Mouse (Mus musculus) induced T-regulatory cell, adult 2 months (primary cell): ENCODE results near the gene Tmem125.
A peak's percentile ranks its signal among the peaks of the same experiment; 100 is the strongest.
"Not testable (repeated sequence)": the region's sequence is repeated elsewhere in the genome, so short reads cannot be mapped to it uniquely, and the experiment has no call there.

ENCODE experiments used
- DNase-seq: peaks from one replicate; pipeline ENCODE4 v3.0.0-alpha.2; 2012; ENCODE audit warnings: low read depth

Gene Tmem125

DNA sequence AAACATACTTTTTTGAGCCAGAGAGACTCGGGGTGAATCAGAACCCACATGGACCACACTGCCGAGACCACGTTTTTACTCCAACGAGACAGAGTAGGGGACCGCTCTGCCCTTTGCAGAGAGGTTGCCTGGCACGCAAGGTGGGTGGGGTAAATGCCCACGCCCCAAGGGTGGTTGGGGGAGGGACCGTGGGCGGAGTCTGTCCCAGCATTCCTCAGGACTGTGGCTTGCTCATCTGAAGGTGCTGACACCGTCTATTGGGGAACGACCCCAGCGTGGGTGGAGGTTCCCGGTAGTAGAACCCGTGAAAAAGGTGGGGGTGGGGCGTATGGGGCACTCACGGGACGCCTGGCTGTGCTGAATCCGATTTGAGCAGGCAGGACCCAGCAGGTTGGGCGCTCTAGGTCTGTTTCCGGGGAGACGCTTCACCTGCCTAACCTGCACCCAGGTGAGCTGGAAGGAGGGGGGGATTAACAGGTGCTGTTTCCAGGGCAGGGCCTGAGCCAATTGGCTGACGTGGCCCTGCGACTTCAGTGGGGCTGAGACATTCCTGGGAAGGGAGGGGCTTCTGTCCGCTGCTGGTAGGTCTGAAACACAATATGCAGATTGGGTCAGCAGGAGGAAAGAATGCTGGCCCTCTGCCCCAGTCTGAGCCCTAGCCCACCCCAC, at the start of gene Tmem125:
TSS of gene Tmem125 (minus strand) at position 453 of the 669 bp plus-strand sequence.
- peak; percentile 21 for DNase-seq

GRCm38 (mm10) chr4:118589733-118590130, 45.9 kb upstream of the Tmem125 start:
- no peak for DNase-seq

DNA sequence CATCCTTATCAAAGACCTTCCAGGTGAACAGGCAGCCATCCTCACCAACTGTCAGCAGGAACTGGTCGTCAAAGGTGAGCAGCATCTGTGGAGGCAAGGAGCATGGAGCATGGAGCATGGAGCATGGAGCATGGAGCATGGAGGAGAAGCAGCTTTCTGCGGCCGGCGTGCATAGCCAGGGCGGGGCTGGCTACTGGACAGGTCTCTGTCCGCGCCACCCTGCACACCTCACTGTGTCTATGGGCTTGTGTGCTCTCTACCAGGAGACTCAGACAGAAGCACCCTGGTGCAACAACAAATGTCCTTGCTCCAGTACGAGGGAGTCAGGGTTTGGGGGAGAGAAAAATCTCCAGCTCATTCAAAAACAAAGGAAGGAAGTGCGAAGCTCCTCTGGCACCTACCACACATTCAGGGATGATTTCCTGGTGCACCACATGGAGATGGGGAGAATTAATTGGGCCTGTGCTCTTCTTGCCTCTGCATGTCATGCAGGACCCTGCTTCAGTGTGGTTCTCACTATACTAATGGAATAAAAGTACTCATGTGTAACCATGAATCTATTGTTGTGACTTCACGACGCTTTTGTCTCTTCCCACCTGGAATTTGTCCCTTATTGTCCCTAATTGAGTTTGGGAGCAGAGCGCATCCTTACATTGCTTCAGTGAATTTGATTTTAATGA, 45.3 kb upstream of the Tmem125 start:
- no peak for DNase-seq

DNA sequence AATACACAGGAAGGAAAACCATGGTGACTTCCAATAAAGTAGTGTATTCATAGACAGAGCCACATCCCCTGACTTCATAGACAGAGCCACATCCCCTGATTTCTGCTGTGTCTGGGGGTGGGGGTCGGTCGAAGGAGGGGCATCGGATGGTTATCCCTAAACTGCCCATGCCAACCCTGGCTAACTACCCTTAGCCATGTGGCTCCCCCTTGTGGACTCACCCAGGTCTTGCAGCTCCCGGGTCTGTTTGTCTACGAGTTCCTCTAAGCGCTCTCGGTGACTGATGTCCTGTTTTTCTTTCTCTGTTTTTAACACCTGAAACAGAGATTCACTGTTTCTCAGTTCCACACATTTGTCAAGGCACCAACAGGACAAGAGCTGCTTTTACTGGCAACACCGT, 38.8 kb upstream of the Tmem125 start:
- no peak for DNase-seq

GRCm38 (mm10) chr4:118581508-118581907, 37.7 kb upstream of the Tmem125 start:
- DNase-seq: no peak

DNA sequence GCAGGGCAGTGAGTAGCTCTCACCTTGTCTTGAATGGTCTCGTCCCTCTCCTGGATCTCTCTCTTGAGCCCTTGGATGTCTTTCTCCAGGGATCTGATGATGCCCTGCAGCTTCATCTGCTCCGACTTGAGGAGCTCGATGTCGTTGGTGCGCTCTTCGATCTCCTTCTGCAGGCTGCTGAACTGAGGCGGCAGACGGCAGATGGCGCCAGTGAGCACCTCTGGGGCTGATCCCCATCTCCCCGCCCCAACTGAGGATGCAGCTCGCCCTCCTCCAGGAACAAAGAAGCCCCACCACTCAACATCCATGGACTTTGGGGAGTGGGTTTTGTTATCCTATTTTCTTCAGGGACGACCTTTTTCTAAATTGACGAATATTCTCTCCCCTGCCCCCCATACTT, 35.5 kb upstream of the Tmem125 start:
- peak; percentile 21 for DNase-seq

DNA sequence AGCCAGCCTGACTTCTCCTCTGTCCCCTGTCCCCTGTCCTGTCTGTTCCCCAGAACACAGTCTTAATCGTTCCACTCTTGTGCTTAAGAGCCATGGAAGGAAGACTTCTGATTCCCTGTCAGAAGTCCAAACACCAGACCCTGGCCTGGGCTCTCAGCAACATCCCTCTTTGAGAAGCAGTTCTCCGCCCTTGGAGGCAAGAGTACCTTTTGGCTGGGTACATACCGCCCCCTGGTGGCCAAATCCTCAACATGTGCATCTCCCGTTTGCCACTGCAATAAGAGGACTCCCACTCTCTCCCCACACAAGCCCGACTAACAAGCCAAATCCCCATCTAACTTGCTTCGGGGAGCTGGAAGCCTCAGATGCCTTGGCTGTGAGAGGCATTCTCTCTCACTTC, 32.3 kb upstream of the Tmem125 start:
- peak; percentile 70 for DNase-seq

DNA sequence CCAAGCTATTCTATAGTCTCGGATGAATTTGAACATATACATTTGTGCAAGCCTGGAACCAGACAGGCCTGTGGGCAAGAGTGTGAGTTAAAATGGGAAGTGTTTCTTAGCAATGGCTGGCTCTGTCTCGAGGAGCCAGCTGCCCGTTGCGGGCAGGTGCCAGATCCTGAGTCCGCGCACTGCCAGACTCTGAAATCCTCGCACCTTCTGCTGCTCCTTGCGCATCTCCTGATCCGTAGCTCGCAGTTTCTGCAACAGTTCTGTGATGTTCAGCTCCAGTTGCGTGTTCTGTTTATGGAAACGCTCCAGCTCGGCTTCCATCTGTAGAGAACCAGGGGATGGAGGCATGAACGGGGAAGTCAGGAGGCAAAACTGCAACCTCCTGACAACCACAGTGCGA, 27.6 kb upstream of the Tmem125 start:
- DNase-seq: no peak

- DNase-seq: no peak
Observed at GRCm38 (mm10) chr4:118569320-118569719, 25.5 kb upstream of the Tmem125 start.

DNA sequence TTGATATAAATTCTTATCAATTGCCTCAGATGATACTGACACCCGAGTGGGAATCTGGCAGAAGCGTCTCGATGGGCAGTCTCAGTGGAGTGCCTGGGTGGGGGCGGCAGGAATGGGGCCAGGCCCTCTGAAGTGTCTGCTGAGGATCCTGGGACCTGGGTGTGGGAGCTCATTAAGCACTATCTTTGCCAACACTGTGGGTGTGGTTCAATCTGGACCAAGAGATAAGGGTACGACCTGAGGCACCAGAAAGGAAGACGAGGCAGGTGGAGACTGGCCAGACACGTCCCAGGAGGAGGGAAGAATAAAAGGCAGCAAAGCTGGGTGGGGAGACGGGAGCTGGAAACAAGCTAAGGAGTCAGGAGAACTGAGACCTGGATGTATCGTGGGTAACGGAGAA, 24.9 kb upstream of the Tmem125 start:
- no peak for DNase-seq

- DNase-seq: peak; percentile 44
Observed at GRCm38 (mm10) chr4:118566161-118566676, 22.4 kb upstream of the Tmem125 start.

- no peak for DNase-seq
Observed at GRCm38 (mm10) chr4:118564926-118565279, 21.1 kb upstream of the Tmem125 start.

DNA sequence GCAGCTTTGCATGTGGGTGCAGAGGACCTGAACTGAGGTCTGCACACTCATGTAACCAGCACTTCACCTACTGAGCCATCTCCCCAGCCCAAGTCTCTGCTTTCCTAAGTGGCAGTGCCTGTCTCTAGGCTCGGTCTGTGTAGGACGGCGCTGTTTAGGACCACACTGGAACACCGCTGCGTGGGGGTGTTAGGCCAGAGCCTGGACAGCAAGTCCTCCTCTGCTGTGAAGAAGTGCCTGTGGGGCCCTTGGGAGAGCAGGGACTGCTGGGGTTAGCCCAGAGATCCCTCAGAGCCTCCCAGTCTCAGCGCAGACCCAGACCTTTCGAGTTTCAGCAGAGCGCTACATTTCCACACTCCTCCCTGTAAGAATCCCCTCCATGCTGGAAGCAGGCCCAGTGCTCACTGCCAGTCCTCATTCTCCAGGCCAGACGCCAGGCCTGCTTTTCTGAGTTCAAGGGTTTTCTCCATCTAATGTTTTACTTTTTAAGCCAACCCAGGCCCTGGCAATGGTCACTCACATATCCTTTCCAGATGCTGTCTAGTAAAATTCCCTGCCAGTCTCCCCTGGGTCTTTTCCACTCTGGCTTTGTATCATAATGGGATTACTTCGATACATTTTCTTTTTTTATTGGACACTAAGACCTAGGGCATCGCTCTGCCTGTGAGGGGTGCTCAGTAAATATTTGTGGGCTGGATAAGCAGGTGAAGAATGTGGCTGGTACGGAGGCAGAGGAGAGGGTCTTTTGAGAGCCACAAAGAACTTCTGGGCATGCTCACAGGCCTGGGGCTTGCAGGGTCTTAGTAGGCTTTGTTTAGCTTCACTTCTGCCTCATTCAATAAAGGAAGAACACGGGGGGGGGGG, 20.4 kb upstream of the Tmem125 start:
- no peak for DNase-seq

GRCm38 (mm10) chr4:118553039-118553649, 9.3 kb upstream of the Tmem125 start:
- DNase-seq: no peak

DNA sequence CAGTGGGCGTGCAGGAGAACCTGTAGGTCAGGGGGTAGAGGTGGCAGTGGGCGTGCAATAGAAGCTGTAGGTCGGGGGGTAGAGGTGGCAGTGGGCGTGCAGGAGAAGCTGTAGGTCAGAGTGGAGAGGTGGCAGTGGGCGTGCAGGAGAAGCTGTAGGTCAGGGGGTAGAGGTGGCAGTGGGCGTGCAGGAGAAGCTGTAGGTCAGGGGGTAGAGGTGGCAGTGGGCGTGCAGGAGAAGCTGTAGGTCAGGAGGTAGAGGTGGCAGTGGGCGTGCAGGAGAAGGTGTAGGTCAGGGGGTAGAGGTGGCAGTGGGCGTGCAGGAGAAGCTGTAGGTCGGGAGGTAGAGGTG, 4.3 kb upstream of the Tmem125 start:
- peak; percentile 34 for DNase-seq

GRCm38 (mm10) chr4:118547424-118548129, 3.7 kb upstream of the Tmem125 start:
- DNase-seq: not testable (repeated sequence)

DNA sequence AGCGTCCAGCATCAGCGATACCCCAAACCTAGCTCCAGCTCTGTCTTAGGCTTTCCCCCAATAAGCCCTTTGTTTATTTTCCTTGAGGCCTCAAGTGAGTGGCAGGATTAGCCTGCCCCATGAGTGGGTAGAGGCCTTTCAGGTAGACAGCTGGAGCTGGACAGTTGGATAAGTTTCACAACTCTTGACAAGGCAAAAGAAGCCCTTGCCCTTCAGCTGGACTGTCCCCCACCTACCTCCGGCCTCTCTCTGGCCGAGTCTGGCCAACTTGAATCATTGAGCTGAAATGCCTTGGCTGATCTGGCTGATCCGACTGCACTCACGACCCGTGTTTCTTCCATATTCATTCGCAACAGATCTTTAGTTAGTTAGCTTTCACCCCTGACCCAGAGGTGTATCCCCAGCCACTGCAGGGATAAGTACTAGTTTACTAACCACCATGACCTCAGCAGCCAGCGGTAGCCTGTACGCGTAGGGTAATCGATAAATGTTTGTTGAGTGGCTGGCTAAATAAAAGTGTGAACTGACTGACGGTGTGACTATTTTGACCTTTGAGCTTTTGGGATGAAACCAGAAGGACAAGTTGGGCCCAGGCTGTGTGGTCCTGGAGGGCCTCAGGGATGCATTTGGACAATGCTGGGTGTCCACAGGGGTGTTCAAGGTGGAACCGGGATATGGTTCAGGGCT, 740 bp upstream of the Tmem125 start:
- no peak for DNase-seq

DNA sequence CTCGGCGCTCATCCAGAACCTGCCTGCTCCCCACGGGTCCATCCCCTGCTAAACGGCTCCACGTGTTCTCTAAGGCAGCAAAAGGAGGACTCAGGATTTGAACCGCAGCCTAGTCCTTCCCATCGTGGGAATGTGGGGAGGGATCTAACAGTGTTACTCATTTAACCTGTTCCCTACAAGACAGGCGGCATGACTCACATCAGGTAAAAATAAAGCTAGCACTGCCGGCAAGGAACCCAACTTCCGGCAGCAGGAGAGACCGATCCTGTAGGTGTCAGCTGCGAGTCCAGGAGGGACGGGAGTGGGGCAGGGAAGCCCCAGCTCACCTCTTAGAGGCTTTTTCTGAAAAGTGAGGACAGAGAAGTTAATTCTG, 700 bp downstream of the Tmem125 start:
- peak; percentile 14 for DNase-seq

DNA sequence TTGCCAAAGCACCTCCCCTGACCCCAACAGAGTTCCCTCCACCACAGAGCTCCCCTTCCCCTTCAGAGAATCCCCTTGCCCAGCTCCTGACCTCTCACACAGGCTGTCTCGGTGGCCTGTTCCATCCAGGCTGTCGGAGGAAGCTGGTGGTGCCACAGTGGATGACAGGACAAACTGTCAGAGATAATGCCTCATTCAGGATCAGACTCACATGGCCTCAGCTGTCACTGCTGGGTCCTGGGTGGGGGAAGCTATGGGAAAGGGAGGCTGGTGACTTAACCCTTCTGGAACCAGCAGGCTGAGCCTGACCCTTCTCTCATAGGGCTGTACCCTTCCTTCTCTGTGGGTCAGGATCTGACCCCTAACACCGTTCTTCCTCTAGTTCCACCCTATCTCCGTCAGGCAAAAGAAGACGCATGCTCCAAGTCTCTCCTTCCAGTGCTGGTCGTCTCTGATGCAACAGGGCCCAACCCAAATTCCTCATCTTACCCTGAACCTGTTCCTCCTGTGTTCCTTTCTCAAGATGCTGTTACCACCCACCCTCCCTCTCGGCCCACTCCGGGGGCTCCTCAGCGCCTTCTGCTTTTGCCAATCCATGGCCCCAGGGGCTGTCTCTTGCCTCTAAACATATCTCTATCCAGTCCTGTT, 1.2 kb downstream of the Tmem125 start:
- no peak for DNase-seq

DNA sequence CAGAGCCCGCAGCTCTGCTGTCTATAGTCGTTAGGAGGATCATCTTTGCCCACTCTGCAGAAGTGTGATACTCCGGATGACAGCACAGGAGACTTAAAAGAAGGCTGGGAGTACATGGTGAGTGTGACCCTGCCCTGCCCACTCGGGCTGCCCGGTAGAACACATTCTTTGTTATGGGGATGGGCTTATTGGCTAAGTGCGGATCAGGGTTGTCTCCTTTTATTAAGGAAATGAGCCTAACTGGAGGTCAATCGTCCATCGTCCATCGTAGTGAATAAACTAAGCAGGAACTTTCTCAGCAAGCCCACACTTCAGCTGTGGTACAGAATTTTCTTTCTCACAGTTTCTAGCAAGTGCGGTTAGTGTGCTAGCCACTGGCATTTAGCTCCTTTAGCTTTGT, 3.9 kb downstream of the Tmem125 start:
- no peak for DNase-seq

GRCm38 (mm10) chr4:118537801-118538200, 6.0 kb downstream of the Tmem125 start:
- no peak for DNase-seq
